Mouse (Mus musculus) ES-Bruce4 (cell line): ENCODE data around the gene Ip6k1. TPM values are rescaled to one million over a fixed set of nuclear protein-coding genes. Genes with fewer than 3 reads are reported as not detected.
A peak's percentile ranks its signal among the peaks of the same experiment; 100 is the strongest.

Experiments used
- H3K27ac ChIP-seq: 2 replicates; pipeline ENCODE4 v1.5.1; 2012; ENCODE audit warnings: low read length, inconsistent platforms; ENCODE audit not compliant: insufficient read depth
- H3K27me3 ChIP-seq: 2 replicates; pipeline ENCODE4 v1.6.1; 2012; ENCODE audit warnings: mild to moderate bottlenecking, low read length, inconsistent platforms; ENCODE audit not compliant: control insufficient read depth, poor library complexity, insufficient read depth, severe bottlenecking
- H3K36me3 ChIP-seq: 2 replicates; pipeline ENCODE4 v1.6.1; 2012; ENCODE audit warnings: inconsistent platforms, mild to moderate bottlenecking, low read length, moderate library complexity; ENCODE audit not compliant: control insufficient read depth, poor library complexity, insufficient read depth, severe bottlenecking
- H3K4me1 ChIP-seq: one replicate; pipeline ENCODE4 v1.8.1; 2011; ENCODE audit warnings: low read length; ENCODE audit not compliant: control insufficient read depth, insufficient read depth
- H3K4me3 ChIP-seq: 2 replicates; pipeline ENCODE4 v1.5.1; 2011; ENCODE audit warnings: low read depth, mild to moderate bottlenecking, low read length
- H3K9ac ChIP-seq: 2 replicates; pipeline ENCODE4 v1.6.1; 2012; ENCODE audit warnings: low read depth, mild to moderate bottlenecking, inconsistent platforms; ENCODE audit not compliant: poor library complexity, severe bottlenecking
- H3K9me3 ChIP-seq: replicated peaks from 2 replicates; pipeline ENCODE4 v1.6.1; 2012; ENCODE audit warnings: mild to moderate bottlenecking, low read length, inconsistent platforms; ENCODE audit not compliant: control insufficient read depth, poor library complexity, insufficient read depth, severe bottlenecking
- CTCF ChIP-seq: IDR thresholded peaks from one replicate; pipeline ENCODE4 v1.8.1; 2011; ENCODE audit warnings: low read depth, low read length
- EP300 ChIP-seq: IDR thresholded peaks from 2 replicates; pipeline ENCODE4 v1.6.1; 2011; ENCODE audit warnings: low read depth, low read length; ENCODE audit not compliant: insufficient read depth
- POLR2A ChIP-seq: IDR thresholded peaks from one replicate; pipeline ENCODE4 v1.8.1; 2011; ENCODE audit warnings: low read length; ENCODE audit not compliant: insufficient read depth
- polyA plus RNA-seq: library from polyadenylated mRNA; stranded (reverse); fragments of >200 nt; gene quantifications from 2 replicates; pipeline ENCODE4 v1.2.4, GENCODE M21; 2011; ENCODE audit warnings: low read depth; ENCODE audit not compliant: missing spikeins, insufficient read depth, insufficient read length

The Ip6k1 gene
- polyA plus RNA-seq, 1 experiment = 46.9 TPM

DNA sequence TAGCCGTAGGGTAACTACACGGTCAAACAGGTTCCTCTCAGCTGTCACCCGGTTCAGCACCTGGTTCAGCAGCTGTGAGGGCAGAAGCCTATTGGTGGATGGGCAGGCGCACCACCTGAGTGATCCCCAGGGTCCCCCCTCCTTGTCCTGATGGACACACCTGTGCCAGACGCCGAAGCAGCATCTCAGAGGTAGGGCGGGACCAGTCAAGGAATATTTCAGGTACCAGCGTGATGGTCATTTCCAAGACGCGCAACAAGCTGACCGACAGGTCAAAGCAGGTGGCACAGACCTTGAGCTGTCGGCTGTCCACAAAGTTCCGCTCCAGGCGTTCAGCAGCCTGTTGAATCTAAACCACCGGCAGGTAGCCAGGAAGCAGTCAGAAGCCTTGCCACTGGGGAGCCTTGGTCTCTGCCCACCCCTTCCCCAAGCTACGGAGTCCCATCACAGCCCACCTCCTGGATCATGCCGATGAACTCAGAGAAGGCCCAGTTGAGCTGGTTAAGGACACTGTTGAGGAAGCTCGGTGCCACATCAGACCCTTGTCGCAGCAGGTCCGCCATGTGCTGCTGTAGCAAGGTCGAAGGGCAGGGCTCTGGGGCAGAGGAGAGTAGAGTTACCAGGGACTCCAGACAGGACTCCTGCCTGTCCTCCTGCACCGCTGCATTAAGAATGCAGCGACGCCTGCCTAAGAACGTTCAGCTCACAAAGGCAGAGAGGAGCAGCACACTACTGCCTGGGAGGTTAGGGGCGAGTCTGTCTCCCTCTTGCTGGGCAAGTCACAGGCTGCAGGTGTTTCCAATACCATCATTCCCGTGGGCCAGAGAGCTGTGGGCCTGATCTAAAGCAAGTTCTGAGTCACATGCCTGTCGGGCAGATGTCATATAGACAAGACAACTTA, 54.3 kb downstream of the Ip6k1 start:
- Histone ChIP-seq H3K27me3 (no peaks in the 10 kb centered on the region), H3K27ac (no peak overlapping the region), H3K36me3 (0 out of 2 replicates have a peak, but pooled peaks cover under 1% of the 10 kb centered on the region), H3K4me1 (no peaks in the 10 kb centered on the region), H3K9me3 (no peaks in the 10 kb centered on the region), H3K4me3 (0 out of 2 replicates have a peak overlapping the region, but pooled peaks have one; percentile 9), H3K9ac (no peak overlapping the region)
- no peak for TF ChIP-seq CTCF
- TF ChIP-seq POLR2A = no peak
- TF ChIP-seq EP300 = no peak

DNA sequence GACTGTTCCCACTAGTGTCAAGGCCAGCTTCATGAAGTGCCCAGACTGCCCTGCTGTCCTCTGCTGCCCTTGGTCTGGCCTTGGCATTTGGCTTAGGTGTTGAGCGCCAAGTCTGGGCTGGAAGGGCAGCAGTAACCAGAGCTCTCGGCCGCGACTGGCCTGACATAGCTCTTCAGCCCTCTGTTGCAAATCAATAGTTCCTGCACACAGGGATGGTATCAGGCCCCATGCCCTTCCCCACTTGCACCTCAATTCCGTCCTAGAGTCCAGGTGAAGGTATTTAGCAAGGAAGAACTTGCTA, 54.9 kb downstream of the Ip6k1 start:
- no peak overlapping the region for H3K27ac ChIP-seq
- H3K36me3 ChIP-seq = no peaks in the 10 kb centered on the region
- no peak overlapping the region for H3K4me3 ChIP-seq
- no peaks in the 10 kb centered on the region for H3K9me3 ChIP-seq
- H3K27me3 ChIP-seq = no peaks in the 10 kb centered on the region
- no peak overlapping the region for H3K9ac ChIP-seq
- H3K4me1 ChIP-seq = no peaks in the 10 kb centered on the region
- TF ChIP-seq EP300 (no peak), POLR2A (no peak), CTCF (no peak)

DNA sequence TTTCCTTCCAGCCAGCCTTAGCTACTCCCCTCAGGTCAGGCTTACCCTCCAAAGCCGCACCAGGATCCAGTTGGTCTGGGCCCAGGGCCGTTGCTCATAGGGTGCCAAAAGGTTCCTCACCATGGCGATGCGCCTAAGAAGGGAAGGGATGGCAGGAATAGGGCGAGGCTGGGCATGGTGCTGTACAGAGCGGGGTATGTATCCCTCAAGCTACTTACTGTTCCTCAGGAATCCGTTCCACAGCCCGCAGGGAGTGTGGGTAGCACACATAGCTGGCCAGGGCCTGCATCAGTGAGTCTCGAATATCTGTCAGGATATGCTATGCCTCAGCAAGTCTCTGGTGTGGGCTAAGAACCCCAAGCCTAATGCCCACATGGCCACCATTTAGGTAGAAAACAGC, 56.0 kb downstream of the Ip6k1 start:
- TF ChIP-seq CTCF (no peak), POLR2A (no peak), EP300 (no peak)
- H3K4me3 ChIP-seq = no peak overlapping the region
- no peaks in the 10 kb centered on the region for H3K36me3 ChIP-seq
- no peaks in the 10 kb centered on the region for H3K4me1 ChIP-seq
- H3K9ac ChIP-seq = no peak overlapping the region
- no peaks in the 10 kb centered on the region for H3K27me3 ChIP-seq
- no peaks in the 10 kb centered on the region for H3K9me3 ChIP-seq
- no peak overlapping the region for H3K27ac ChIP-seq

DNA sequence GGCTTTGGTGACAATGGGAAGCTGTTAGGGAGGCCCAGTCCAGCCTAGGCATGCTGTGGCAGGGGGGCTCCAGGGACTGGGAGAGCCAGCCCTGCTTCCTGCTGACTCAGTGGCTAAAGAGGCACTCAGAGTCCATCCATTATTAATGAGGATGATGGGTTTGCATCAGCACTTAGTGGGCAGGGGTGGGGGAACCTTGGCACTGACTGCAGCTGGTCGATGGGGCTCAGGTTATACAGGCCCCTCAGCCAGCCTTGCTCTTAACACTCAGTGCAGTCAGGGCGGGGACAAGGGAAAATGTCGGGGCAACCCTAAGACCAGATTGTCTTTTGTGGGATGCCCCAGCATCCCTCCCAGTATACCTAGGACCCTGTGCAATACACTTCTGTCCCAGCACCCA, 59.8 kb downstream of the Ip6k1 start:
- Histone ChIP-seq H3K27ac (no peak overlapping the region), H3K9ac (no peak overlapping the region), H3K27me3 (no peaks in the 10 kb centered on the region), H3K4me3 (no peak overlapping the region), H3K4me1 (no peaks in the 10 kb centered on the region), H3K9me3 (no peaks in the 10 kb centered on the region), H3K36me3 (no peaks in the 10 kb centered on the region)
- TF ChIP-seq POLR2A = no peak
- TF ChIP-seq EP300 = no peak
- TF ChIP-seq CTCF = no peak

DNA sequence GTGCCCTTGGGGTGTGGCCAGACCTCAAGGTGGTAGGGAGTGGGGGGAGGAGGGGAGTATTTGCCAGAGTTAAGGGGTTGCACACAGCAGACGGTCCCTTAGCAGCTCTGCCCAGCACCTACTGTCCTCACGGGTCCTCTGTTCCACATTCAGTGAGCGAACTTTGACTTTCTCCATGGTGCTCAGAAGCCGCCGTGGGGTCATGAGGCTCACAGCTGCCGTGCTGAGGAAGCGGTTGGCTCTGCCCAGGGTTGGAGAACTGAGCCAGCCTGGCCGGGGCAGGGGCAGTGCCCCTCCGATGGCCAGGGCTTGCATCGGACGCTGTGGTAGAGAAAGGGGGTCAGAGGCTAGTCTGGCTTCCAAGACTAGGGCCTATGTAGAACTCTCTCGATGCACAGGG, 61.1 kb downstream of the Ip6k1 start:
- Histone ChIP-seq H3K4me3 (no peak overlapping the region), H3K36me3 (no peaks in the 10 kb centered on the region), H3K4me1 (no peaks in the 10 kb centered on the region), H3K27me3 (no peaks in the 10 kb centered on the region), H3K27ac (no peak overlapping the region), H3K9ac (no peak overlapping the region), H3K9me3 (no peaks in the 10 kb centered on the region)
- no peak for TF ChIP-seq EP300

DNA sequence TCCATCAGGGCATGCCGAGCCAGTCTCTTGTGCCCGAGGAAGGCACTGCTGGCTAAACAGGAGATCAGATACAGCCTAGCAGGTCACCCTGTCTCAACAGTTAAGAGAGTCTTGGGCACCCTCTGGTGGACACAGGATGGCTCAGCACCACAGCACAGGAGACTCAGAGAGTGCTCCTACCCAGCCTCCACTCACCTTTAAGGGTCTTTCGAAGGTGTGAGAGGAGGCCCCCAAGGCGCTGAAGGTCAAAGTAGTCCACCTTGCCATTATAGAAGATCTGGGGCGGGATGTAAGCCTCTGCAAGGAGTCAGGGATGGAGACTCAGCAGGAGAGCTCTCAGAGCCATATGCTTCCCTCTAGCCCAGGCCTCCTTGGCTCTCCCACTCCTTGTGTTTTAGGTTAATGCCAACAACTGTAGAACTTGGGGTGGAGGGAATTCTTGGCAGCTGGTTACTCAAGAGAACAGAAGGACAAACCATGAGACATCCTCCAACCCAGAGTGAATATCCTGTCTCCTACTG, 63.2 kb downstream of the Ip6k1 start:
- no peak overlapping the region for H3K4me3 ChIP-seq
- no peaks in the 10 kb centered on the region for H3K9me3 ChIP-seq
- H3K4me1 ChIP-seq = no peaks in the 10 kb centered on the region
- TF ChIP-seq POLR2A (no peak), EP300 (no peak), CTCF (peak; percentile 82)
- H3K9ac ChIP-seq = no peak overlapping the region
- no peak overlapping the region for H3K27ac ChIP-seq
- no peaks in the 10 kb centered on the region for H3K27me3 ChIP-seq
- no peaks in the 10 kb centered on the region for H3K36me3 ChIP-seq
